Mouse (Mus musculus) megakaryocyte, embryonic 14.5 days (primary cell): ENCODE measurements around the gene Sfxn4.

Source experiments
- FLI1 ChIP-seq: IDR thresholded peaks from 2 replicates; pipeline ENCODE4 v1.6.1; 2012; ENCODE audit warnings: low read length, inconsistent platforms, mixed read lengths
- GATA1 ChIP-seq: IDR thresholded peaks from 3 replicates; pipeline ENCODE4 v1.6.1; 2012; ENCODE audit warnings: mixed read lengths, low read length, inconsistent platforms, borderline replicate concordance

DNA sequence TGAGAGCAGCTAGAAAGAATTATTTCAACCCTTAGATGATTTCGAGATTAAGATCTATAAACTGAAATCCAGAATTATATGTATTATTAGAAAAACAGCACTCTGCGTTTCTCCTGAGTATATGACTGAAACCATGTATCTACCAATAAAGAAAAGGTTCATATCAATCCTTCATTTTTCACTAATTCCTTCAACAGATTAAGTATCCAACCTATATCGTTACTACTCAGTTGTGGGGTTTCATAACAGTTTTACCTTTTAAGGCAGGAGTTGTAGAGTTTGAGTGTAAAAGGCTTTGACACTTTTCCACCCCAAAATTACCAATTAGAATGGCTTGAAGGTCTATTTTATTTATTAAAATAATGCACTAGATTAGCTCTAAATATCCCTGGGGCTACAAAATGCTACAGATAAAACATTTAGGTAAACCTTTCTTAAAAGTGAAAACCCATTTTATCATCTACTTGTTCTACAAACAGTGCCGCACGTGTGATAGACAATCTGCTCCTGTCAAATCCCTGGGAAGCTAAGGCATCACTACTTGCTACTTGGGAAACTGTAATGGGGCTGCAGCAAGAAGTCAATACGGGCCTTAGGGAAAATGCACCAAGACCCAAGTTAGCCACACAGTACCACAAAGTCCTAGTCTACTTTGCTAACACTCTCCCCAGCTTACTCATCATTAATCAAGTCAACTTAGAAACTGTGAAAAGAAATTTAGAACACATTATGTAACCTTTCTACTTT lies 72.9 kb downstream of the Sfxn4 start:
- TF ChIP-seq GATA1: no peak
- TF ChIP-seq FLI1: no peak
